Mouse (Mus musculus) skeletal muscle tissue, adult 2 months (tissue): ENCODE results near the gene Bud23.
"Not testable (repeated sequence)": the region's sequence is repeated elsewhere in the genome, so short reads cannot be mapped to it uniquely, and the experiment has no call there.

Experiments used
- DNase-seq: peaks from one replicate; pipeline ENCODE4 v3.0.0-alpha.2; 2012; ENCODE audit warnings: low read depth, low spot score

The Bud23 gene

GRCm38 (mm10) chr5:135064909-135065446, at the start of gene Bud23:
Bud23 (minus strand) TSS chr5:135064959.
- not testable (repeated sequence) for DNase-seq

DNA sequence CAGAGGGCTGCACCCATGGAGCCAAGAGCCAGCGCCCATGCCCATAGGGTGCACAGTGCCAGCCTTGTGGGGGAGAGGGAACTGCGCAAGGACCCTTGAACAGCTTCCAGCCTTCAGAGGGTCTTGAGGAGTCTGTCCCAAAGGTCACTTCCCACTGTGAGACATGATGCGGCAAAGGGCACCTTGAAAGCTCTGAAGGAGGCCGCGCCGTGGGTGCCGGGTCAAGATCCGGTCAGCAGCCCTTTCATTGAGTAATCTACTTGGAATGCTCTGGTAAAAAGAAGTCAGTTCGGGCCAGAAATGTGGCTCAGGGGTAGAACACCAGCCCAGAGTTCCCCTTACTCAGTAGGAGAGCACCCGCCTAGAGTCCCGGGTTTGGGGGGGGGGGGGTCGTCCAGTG, 49.0 kb upstream of the Bud23 start:
- no peak for DNase-seq

GRCm38 (mm10) chr5:135109976-135110375, 45.2 kb upstream of the Bud23 start:
- no peak for DNase-seq

- DNase-seq: peak; percentile 53
Measured at GRCm38 (mm10) chr5:135109426-135109825, 44.7 kb upstream of the Bud23 start.

- no peak for DNase-seq
Measured at GRCm38 (mm10) chr5:135109017-135109416, 44.3 kb upstream of the Bud23 start.

DNA sequence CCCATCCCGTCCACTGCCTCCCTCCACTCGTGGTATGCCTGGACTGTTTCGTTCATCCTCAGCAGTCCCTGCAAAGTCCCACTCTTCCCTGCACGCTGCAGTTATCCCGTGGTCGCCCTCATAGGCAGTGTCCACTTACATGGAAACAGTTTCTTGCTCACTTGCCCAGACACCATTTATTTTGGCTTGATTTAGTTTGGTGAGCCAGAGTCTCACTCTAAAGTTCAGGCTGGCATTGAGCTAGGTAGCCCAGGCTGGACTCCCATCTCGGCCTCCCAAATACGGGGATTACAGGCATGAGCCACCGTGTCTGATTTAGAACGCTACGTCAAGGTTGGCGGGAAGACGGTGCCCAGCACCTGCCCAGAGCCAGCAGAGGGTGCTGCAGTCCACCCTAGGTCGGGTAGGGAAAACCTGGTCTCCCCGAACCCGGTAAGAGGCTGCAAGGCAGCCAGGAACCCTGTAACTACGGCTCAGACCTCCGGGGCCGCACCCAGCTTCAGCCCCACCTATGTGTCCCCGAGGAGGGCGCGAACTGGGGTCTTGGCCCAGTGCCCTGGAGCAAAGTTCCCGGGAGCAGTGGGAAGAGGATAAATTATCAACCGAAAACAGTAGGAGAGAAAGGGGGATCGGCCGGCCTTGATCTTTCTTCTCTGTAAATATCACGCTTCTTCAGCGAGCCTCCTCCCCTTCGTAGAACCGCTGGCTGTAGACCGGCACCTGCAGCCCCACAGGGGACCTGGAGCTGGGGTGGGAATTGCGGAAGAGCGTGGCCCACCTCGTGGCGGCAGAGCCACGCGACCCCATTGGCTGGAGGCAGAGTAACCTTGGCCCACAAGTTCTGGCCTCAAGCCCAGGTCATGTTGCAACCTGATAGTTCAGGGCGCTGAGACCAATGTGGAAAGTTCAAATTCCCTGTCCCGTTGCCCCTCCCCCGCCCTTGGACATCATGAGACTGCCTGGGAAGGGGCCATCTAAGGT, 43.1 kb upstream of the Bud23 start:
- DNase-seq: peak; percentile 97

DNA sequence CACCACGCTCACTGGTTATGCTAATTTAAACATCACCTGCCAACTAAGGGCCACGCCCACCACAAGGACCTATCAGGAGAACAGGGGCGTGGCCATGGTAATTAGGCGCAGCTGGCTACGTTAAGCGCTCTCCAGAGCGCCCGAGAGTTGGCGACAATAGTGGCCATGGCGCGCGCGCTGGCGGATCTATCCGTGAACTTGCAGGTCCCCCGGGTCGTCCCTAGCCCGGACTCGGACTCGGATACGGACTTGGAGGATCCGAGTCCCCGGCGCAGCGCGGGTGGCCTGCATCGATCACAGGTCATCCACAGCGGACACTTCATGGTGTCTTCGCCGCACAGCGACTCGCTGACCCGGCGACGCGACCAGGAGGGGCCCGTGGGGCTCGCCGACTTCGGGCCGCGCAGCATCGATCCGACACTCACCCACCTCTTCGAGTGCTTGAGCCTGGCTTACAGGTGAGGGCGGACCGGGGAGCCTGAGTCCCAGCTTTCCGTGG, 42.0 kb upstream of the Bud23 start:
- DNase-seq: peak; percentile 92

DNA sequence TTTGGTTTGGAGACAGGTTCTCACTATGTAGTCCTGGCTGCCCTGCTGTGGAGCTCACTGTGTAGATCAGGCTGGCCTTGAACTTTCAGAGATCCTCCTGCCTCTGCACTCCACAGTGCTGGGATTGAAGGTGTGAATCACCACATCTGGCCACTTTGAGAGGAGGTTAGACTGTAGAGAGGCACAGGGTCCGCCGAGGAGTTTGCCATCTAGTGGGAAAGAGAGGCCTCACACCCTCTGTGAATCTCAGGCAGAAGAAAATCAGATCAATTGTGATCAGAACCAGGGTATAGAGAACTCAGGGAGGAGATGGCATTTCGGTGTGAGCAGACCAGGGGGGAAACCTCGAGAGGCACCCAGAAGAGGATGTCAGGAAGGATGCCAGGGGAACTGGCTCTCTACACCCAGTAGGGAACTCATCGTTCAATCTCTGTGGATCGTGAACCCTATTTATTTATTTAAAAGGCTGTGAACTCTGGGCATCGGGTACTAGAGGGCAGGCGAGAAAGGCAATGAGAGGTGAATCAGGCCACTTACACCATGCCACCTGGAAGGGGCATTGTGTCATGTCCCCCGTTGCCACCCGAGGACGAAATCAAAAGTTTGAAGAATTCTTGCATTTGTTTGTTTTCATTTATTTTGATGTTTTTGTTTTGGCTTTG, 39.4 kb upstream of the Bud23 start:
- no peak for DNase-seq

GRCm38 (mm10) chr5:135100981-135101380, 36.2 kb upstream of the Bud23 start:
- DNase-seq: no peak

DNA sequence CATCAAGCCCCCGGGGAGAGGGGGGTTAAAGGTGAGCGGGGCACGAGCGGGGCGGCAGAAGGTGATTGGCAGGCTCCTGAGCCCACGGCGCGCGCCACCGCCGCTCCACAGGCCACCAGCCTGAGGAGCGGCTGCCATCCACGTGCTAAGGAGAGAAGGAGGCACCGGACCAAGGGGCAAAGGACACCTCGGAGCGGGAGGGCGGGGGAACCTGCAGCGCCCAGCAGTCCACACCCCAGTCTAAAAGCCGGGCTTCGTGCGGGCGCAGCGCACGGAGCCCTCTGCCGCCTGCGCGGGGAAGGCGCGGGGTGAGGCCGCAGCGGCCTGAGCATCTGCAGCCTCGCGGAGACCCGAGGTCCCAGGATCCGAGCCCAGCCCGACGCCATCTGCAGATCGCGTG, 24.9 kb upstream of the Bud23 start, which contains the start of gene Mlxipl:
Gene Mlxipl (plus strand): TSS at position 238 of the 400 bp plus-strand sequence.
- DNase-seq: no peak

DNA sequence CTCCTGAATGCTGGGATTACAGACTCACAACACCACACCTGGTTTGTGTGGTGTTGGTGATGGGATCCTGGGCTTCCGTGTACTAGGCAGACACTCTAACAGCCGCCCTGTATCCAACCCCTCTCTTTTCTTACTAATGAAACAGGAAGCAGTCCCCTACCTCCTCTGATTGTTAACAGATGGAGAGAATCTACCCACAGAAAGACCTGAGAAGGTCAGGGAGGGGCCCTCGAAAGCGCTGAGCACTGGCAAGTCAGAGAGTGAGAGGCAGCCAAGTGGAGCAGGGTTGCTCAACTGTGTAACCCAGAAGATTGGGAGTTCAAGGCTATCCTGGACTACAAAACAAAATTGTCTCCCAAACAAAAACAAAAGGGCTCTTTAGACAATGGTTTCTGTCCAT, 22.1 kb upstream of the Bud23 start:
- no peak for DNase-seq

GRCm38 (mm10) chr5:135080539-135080938, 15.8 kb upstream of the Bud23 start:
- DNase-seq: no peak

DNA sequence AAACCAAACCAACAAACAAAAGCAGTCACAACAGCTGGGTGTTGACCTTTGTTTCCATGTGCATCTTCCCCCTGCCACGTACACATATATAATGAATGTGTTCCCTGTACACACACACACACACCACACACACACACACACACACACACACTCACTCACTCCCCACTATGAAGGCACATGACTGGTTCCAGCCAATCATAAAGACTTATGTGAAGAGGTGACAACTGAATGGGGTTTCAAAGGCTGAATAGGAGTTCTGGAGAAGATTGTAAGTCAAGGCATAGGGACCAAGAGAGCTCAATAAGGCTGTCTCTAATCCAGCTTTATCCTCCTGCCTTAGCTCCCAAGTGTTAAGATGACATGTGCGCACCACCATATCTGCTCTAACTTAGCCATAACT, 14.8 kb upstream of the Bud23 start:
- DNase-seq: no peak

- DNase-seq: no peak
Measured at GRCm38 (mm10) chr5:135078482-135078810, 13.7 kb upstream of the Bud23 start.

GRCm38 (mm10) chr5:135077564-135078481, 13.1 kb upstream of the Bud23 start, which contains the start of gene Vps37d:
Vps37d (minus strand) TSS chr5:135078266.
- DNase-seq: peak; percentile 78

- DNase-seq: no peak
Measured at GRCm38 (mm10) chr5:135076931-135077505, 12.3 kb upstream of the Bud23 start.

DNA sequence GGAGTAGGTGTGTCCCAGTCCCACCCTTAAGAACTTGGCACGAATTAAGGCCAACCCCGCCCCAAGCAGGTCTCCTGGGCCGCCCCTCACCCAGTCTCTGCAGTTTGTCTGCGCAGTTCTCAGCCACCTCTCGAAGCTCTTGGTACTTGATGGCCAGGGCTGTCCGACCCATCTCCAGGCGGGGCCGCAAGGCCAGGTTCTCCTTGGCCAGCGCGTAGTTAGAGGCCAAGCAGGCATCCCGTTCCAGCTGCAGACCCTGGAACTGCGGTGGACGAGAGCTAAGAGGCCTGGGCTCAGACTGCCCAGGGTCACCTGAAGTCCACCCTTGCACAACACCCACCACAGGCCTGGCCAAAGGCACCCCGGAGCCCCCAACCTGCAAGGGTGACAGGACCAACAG, 11.6 kb upstream of the Bud23 start:
- no peak for DNase-seq

DNA sequence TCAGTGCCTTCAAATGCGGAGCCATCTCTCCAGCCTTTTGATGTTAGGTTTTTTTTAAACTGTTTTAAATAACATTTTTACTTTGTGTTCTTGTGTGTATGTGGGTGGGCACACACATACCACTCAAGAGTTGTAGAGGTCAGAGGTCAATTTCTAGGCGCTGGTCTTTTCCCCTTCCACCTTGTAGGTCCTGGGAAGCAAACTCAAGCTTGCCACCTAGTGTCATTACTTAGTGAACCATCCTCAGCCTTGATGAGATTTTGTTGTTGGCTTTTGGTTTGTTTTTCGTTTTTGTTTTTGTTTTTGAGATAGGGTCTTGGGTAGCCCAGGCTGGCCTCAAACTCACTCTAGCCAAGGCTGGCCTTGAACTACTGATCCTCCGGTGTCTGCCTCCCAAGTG, 10.9 kb upstream of the Bud23 start:
- no peak for DNase-seq

- DNase-seq: no peak
Measured at GRCm38 (mm10) chr5:135073349-135074150, 8.8 kb upstream of the Bud23 start.

DNA sequence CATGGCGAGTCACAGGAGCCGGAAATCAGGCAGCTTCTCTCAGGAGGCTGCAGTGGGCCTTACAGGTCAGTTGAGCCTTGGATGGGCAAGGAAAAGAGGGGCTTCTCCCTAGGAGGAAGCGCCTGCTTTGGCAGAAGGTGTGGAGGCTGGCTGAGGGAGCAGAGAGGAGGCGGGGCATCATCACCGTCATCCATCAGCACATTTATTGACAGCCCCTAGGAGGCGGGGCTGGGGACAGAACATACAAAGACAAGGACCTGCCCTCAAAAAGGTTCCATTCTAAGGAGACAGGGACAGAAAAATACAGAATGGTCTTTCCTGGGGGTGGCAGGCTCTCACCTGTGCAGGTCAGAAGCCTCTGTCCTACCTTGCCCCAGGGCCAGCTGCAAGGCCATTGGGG, 8.0 kb upstream of the Bud23 start:
- no peak for DNase-seq
